Mouse (Mus musculus) liver, adult 2 months (tissue): ENCODE results near the gene Uqcc3.

Experiments
- CTCF ChIP-seq: fragments of 200-500 bp; IDR thresholded peaks from 2 replicates; pipeline ENCODE4 v1.5.1; 2011; ENCODE audit warnings: low read depth, low read length, control low read depth
- POLR2A ChIP-seq: fragments of 200-500 bp; IDR thresholded peaks from 2 replicates; pipeline ENCODE4 v1.6.1; 2011; ENCODE audit warnings: low read length, control low read depth; ENCODE audit not compliant: insufficient read depth; ENCODE audit errors: extremely low read depth

- TF ChIP-seq CTCF (no peak), POLR2A (no peak)
These were observed 16.5 kb downstream of the Uqcc3 start for GRCm38 (mm10) chr19:8864265-8864664.
